Mouse (Mus musculus): ENCODE results near the gene Gm16181. TPM values are rescaled to one million over a fixed set of nuclear protein-coding genes. Genes with fewer than 3 reads are reported as not detected.
A peak's percentile ranks its signal among the peaks of the same experiment; 100 is the strongest.

Gene Gm16181
- polyA plus RNA-seq, 1 experiment from 2014 or later = 0.41 TPM

GRCm38 (mm10) chr17:35187959-35188610 is 32.5 kb upstream of the Gm16181 start, which contains the start of gene Lst1:
Gene Lst1 (minus strand): TSS chr17:35188439.
- WGBS = 75% methylated on average over 7 of the region's 7 CpGs
- Histone ChIP-seq H3K27ac (no peak within 1 kb of the TSS), H3K27me3 (peaks cover 8% of the 10 kb centered on the region; the same call in 1 of the 2 replicates), H3K4me1 (peaks cover 13% of the 10 kb centered on the region), H3K4me2 (no peak within 1 kb of the TSS), H3K9ac (no peak within 1 kb of the TSS), H3K9me3 (no peaks in the 10 kb centered on the region), H3K4me3 (replicated peaks) (no peak within 1 kb of the TSS), H3K36me3 (replicated peaks) (no peaks in the 10 kb centered on the region)
- ATAC-seq (ENCODE audit: low FRiP score) = no peak

GRCm38 (mm10) chr17:35189186-35189585 is 31.4 kb upstream of the Gm16181 start:
- Histone ChIP-seq H3K9ac (no peak overlapping the region), H3K27ac (no peak overlapping the region), H3K4me1 (peaks cover 13% of the 10 kb centered on the region), H3K4me3 (replicated peaks) (no peak overlapping the region), H3K9me3 (no peaks in the 10 kb centered on the region), H3K36me3 (replicated peaks) (no peaks in the 10 kb centered on the region), H3K27me3 (peaks cover 14% of the 10 kb centered on the region), H3K4me2 (no peak overlapping the region)
- WGBS = 75% methylated on average over 1 of the region's 1 CpGs
- no peak for ATAC-seq (ENCODE audit: low FRiP score)

GRCm38 (mm10) chr17:35190096-35190495 is 30.5 kb upstream of the Gm16181 start:
- H3K36me3 ChIP-seq (replicated peaks) = no peaks in the 10 kb centered on the region
- no peak overlapping the region for H3K9ac ChIP-seq
- H3K27ac ChIP-seq = no peak overlapping the region
- no peak overlapping the region for H3K4me3 ChIP-seq (replicated peaks)
- no peak for ATAC-seq (ENCODE audit: low FRiP score)
- WGBS = 74% methylated on average over 4 of the region's 4 CpGs
- H3K27me3 ChIP-seq = peaks cover 19% of the 10 kb centered on the region
- H3K9me3 ChIP-seq = no peaks in the 10 kb centered on the region
- H3K4me2 ChIP-seq = no peak overlapping the region
- peaks cover 13% of the 10 kb centered on the region for H3K4me1 ChIP-seq

GRCm38 (mm10) chr17:35191723-35192122 is 28.9 kb upstream of the Gm16181 start:
- H3K27me3 ChIP-seq = peaks cover 36% of the 10 kb centered on the region
- H3K4me3 ChIP-seq (replicated peaks) = no peak overlapping the region
- 63% methylated on average over 2 of the region's 2 CpGs for WGBS
- H3K27ac ChIP-seq = no peak overlapping the region
- H3K4me1 ChIP-seq = peaks cover 11% of the 10 kb centered on the region
- H3K36me3 ChIP-seq (replicated peaks) = no peaks in the 10 kb centered on the region
- H3K9ac ChIP-seq = no peak overlapping the region
- no peaks in the 10 kb centered on the region for H3K9me3 ChIP-seq
- H3K4me2 ChIP-seq = no peak overlapping the region
- ATAC-seq (ENCODE audit: low FRiP score) = no peak

GRCm38 (mm10) chr17:35192924-35193323 is 27.7 kb upstream of the Gm16181 start:
- ATAC-seq (ENCODE audit: low FRiP score) = no peak
- Histone ChIP-seq H3K4me2 (no peak overlapping the region), H3K4me3 (replicated peaks) (no peak overlapping the region), H3K9ac (no peak overlapping the region), H3K4me1 (peaks cover 10% of the 10 kb centered on the region), H3K9me3 (no peaks in the 10 kb centered on the region), H3K36me3 (replicated peaks) (no peaks in the 10 kb centered on the region), H3K27ac (no peak overlapping the region), H3K27me3 (peaks cover 43% of the 10 kb centered on the region)
- 80% methylated on average over 5 of the region's 5 CpGs for WGBS

GRCm38 (mm10) chr17:35193881-35194843 is 26.5 kb upstream of the Gm16181 start, which contains the start of gene Ltb:
Gene Ltb (plus strand): TSS chr17:35194439.
- peak within 1 kb of the TSS; percentile 61; the same call in 1 of the 2 replicates for H3K4me2 ChIP-seq
- peak within 1 kb of the TSS; percentile 39; the same call in 1 of the 2 replicates for H3K4me3 ChIP-seq (replicated peaks)
- peaks cover 10% of the 10 kb centered on the region for H3K4me1 ChIP-seq
- H3K36me3 ChIP-seq (replicated peaks) = no peaks in the 10 kb centered on the region
- no peak within 1 kb of the TSS for H3K9ac ChIP-seq
- no peak for ATAC-seq (ENCODE audit: low FRiP score)
- H3K27ac ChIP-seq = no peak within 1 kb of the TSS
- peaks cover 52% of the 10 kb centered on the region for H3K27me3 ChIP-seq
- 71% methylated on average over 20 of the region's 28 CpGs for WGBS
- no peaks in the 10 kb centered on the region for H3K9me3 ChIP-seq

- 46% methylated on average over 19 of the region's 19 CpGs for WGBS
- Histone ChIP-seq H3K36me3 (replicated peaks) (no peaks in the 10 kb centered on the region), H3K9ac (peak overlapping the region; percentile 39; the same call in 1 of the 2 replicates), H3K27me3 (peaks cover 52% of the 10 kb centered on the region), H3K4me1 (peaks cover 10% of the 10 kb centered on the region), H3K27ac (no peak overlapping the region), H3K9me3 (no peaks in the 10 kb centered on the region), H3K4me3 (replicated peaks) (peak overlapping the region; percentile 39), H3K4me2 (peak overlapping the region; percentile 61)
- 0 out of 2 replicates have a peak, but pooled peaks have one; percentile 6 for ATAC-seq (ENCODE audit: low FRiP score)
These were observed 25.6 kb upstream of the Gm16181 start for GRCm38 (mm10) chr17:35194844-35195630.

- 2% methylated on average over 66 of the region's 66 CpGs for WGBS
- Histone ChIP-seq H3K9me3 (no peaks in the 10 kb centered on the region), H3K4me3 (replicated peaks) (peak overlapping the region; percentile 39), H3K36me3 (replicated peaks) (no peaks in the 10 kb centered on the region), H3K27ac (no peak overlapping the region), H3K4me1 (peaks cover 10% of the 10 kb centered on the region), H3K27me3 (peaks cover 59% of the 10 kb centered on the region), H3K4me2 (peak overlapping the region; percentile 61), H3K9ac (peak overlapping the region; percentile 39)
- peak; percentile 58 for ATAC-seq (ENCODE audit: low FRiP score)
These were observed 24.9 kb upstream of the Gm16181 start for GRCm38 (mm10) chr17:35195631-35196320.

- 33% methylated on average over 9 of the region's 9 CpGs for WGBS
- peak overlapping the region; percentile 39 for H3K4me3 ChIP-seq (replicated peaks)
- no peak overlapping the region; the same call in 1 of the 2 replicates for H3K9ac ChIP-seq
- H3K36me3 ChIP-seq (replicated peaks) = no peaks in the 10 kb centered on the region
- peaks cover 10% of the 10 kb centered on the region for H3K4me1 ChIP-seq
- H3K27me3 ChIP-seq = peaks cover 63% of the 10 kb centered on the region
- no peak overlapping the region for H3K27ac ChIP-seq
- ATAC-seq (ENCODE audit: low FRiP score) = no peak
- H3K4me2 ChIP-seq = peak overlapping the region; percentile 61
- H3K9me3 ChIP-seq = no peaks in the 10 kb centered on the region
These were observed 24.4 kb upstream of the Gm16181 start for GRCm38 (mm10) chr17:35196321-35196641.

GRCm38 (mm10) chr17:35197126-35197525 is 23.5 kb upstream of the Gm16181 start:
- no peaks in the 10 kb centered on the region for H3K9me3 ChIP-seq
- 57% methylated on average over 6 of the region's 6 CpGs for WGBS
- H3K4me1 ChIP-seq = peaks cover 10% of the 10 kb centered on the region
- H3K36me3 ChIP-seq (replicated peaks) = no peaks in the 10 kb centered on the region
- H3K27ac ChIP-seq = no peak overlapping the region
- no peak overlapping the region for H3K4me3 ChIP-seq (replicated peaks)
- H3K4me2 ChIP-seq = no peak overlapping the region
- ATAC-seq (ENCODE audit: low FRiP score) = no peak
- H3K27me3 ChIP-seq = peaks cover 71% of the 10 kb centered on the region
- no peak overlapping the region for H3K9ac ChIP-seq

- peaks cover 80% of the 10 kb centered on the region for H3K27me3 ChIP-seq
- peaks cover 10% of the 10 kb centered on the region for H3K4me1 ChIP-seq
- H3K4me3 ChIP-seq (replicated peaks) = no peak overlapping the region
- no peak overlapping the region for H3K27ac ChIP-seq
- no peak overlapping the region for H3K9ac ChIP-seq
- H3K4me2 ChIP-seq = no peak overlapping the region
- WGBS = 66% methylated on average over 7 of the region's 7 CpGs
- no peaks in the 10 kb centered on the region for H3K9me3 ChIP-seq
- H3K36me3 ChIP-seq (replicated peaks) = no peaks in the 10 kb centered on the region
- ATAC-seq (ENCODE audit: low FRiP score) = no peak
These were observed 22.6 kb upstream of the Gm16181 start for GRCm38 (mm10) chr17:35198029-35198428.
